Mouse (Mus musculus) midbrain, embryonic 12.5 days (tissue): ENCODE results near the gene Galnt17. TPM values are rescaled to one million over a fixed set of nuclear protein-coding genes. Genes with fewer than 3 reads are reported as not detected.

ENCODE experiments used
- ATAC-seq: fragments of 200-750 bp; cut with Nextera tagmentation; 2 replicates; pipeline ENCODE4 v1.8.0; 2017; ENCODE audit warnings: low read depth, moderate TSS enrichment, moderate library complexity; ENCODE audit not compliant: low FRiP score
- H3K27ac ChIP-seq: fragments of 300-500 bp; sonication (generic); replicated peaks from 2 replicates; pipeline ENCODE4 v1.5.1; 2016; ENCODE audit warnings: mild to moderate bottlenecking
- H3K27me3 ChIP-seq: fragments of 300-500 bp; sonication (generic); 2 replicates; pipeline ENCODE4 v1.6.1; 2016; ENCODE audit warnings: mild to moderate bottlenecking
- H3K36me3 ChIP-seq: fragments of 300-500 bp; sonication (generic); 2 replicates; pipeline ENCODE4 v1.6.1; 2016
- H3K4me1 ChIP-seq: fragments of 300-500 bp; sonication (generic); 2 replicates; pipeline ENCODE4 v1.6.1; 2016
- H3K4me2 ChIP-seq: fragments of 300-500 bp; sonication (generic); replicated peaks from 2 replicates; pipeline ENCODE4 v1.6.1; 2016; ENCODE audit warnings: mild to moderate bottlenecking, moderate library complexity
- H3K4me3 ChIP-seq: fragments of 300-500 bp; sonication (generic); 2 replicates; pipeline ENCODE4 v1.5.1; 2016; ENCODE audit warnings: mild to moderate bottlenecking
- H3K9ac ChIP-seq: fragments of 300-500 bp; sonication (generic); replicated peaks from 2 replicates; pipeline ENCODE4 v1.6.1; 2016; ENCODE audit warnings: mild to moderate bottlenecking, moderate library complexity
- H3K9me3 ChIP-seq: fragments of 300-500 bp; sonication (generic); 2 replicates; pipeline ENCODE4 v1.6.1; 2016; ENCODE audit warnings: mild to moderate bottlenecking
- WGBS: fragments of 180-500 bp; shearing (Covaris S2); methylation state at CpG from one replicate; pipeline ENCODE4 v1.1.7; 2016; 5-methylcytosine and 5-hydroxymethylcytosine counted together
- polyA plus RNA-seq: library from polyadenylated mRNA; unstranded; fragments of >200 nt; fragmentation: Nextera tagmentation; extraction: Ambion mirVana; gene quantifications from 2 replicates; pipeline ENCODE4 v1.2.1, GENCODE M21; 2016

The Galnt17 gene
- 2.6 TPM in 2 replicates for polyA plus RNA-seq

DNA sequence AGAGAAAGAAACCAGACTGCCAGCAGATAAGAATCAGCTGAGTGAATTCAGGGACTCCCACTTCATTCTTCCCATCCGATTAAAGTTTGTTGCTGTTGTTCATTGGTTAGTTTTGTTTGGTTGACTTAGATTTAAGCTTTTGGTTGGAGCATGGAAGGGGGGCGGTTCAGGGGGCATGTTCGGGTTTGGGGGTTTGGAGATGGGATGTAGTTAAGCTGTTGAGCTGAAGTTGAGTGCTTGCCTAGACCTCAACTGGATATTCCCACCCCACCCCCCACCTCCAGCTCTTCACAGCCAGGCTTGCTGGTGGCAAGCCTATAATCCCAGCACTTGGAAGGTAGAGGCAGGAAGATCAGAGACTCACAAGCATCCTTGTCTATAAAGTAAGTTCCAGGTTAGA, at the start of gene Galnt17:
TSS of gene Galnt17 (minus strand) at position 101 of the 400 bp plus-strand sequence.
- Histone ChIP-seq H3K4me3 (peak within 1 kb of the TSS; percentile 64), H3K9ac (peak within 1 kb of the TSS; percentile 69), H3K4me2 (peak within 1 kb of the TSS; percentile 93), H3K27me3 (peaks cover 51% of the 10 kb centered on the region), H3K4me1 (peaks cover 17% of the 10 kb centered on the region), H3K27ac (peak within 1 kb of the TSS; percentile 77), H3K9me3 (no peaks in the 10 kb centered on the region), H3K36me3 (no peaks in the 10 kb centered on the region)
- WGBS, result 41% methylated on average over 3 of the region's 3 CpGs
- ATAC-seq, result no peak

DNA sequence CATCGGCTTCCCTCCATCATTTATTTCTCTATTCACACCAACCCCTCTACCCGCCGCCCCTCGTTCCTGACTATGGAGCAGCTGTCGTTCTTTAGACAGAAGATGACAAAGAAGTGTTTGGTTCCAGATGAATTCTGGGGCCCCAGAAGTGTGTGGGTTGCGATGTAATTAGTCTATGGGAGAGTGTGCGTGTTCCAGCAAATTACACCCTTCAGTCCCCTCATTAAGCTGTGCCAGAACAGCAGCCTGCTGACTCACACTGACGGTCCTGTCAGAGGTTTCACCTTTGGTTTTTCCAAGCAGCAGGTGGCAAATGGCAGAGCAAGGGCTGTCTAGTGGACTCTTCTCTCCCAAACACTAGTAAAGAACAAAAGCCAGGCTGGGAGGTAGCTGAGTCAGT, 26.2 kb upstream of the Galnt17 start:
- Histone ChIP-seq H3K4me1 (no peaks in the 10 kb centered on the region), H3K27ac (no peak overlapping the region), H3K4me3 (no peak overlapping the region), H3K4me2 (no peak overlapping the region), H3K9me3 (no peaks in the 10 kb centered on the region), H3K9ac (no peak overlapping the region), H3K27me3 (no peaks in the 10 kb centered on the region), H3K36me3 (no peaks in the 10 kb centered on the region)
- no peak for ATAC-seq
- 80% methylated on average over 8 of the region's 8 CpGs for WGBS

DNA sequence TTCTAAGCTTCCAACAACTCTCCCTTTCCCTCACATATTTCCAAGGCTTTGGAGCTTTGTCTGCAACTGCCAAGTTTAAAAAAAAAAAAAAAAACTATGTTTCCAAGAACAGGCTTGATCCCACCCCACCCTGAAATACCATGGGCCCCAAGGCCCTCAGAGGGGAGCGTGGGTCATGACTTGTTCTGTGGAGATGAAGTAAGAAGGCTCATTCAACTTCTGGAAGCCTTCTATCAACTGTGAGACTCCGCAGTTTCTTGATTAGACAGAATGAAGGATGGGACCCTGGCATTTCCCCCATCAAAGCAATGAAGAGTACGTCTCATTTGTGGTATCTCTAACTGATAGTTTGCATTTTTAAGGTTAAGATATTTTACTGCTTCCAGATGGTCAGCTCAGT, 13.0 kb upstream of the Galnt17 start:
- Histone ChIP-seq H3K9ac (no peak overlapping the region), H3K4me3 (no peak overlapping the region), H3K4me1 (no peaks in the 10 kb centered on the region), H3K27ac (no peak overlapping the region), H3K4me2 (no peak overlapping the region), H3K9me3 (no peaks in the 10 kb centered on the region), H3K27me3 (no peaks in the 10 kb centered on the region), H3K36me3 (no peaks in the 10 kb centered on the region)
- no peak for ATAC-seq
- 88% methylated on average over 3 of the region's 3 CpGs for WGBS

GRCm38 (mm10) chr5:131319605-131320004, 11.3 kb upstream of the Galnt17 start:
- no peak for ATAC-seq
- no peak overlapping the region for H3K4me2 ChIP-seq
- no peak overlapping the region for H3K9ac ChIP-seq
- no peaks in the 10 kb centered on the region for H3K27me3 ChIP-seq
- H3K4me3 ChIP-seq, result no peak overlapping the region
- no peaks in the 10 kb centered on the region for H3K9me3 ChIP-seq
- H3K36me3 ChIP-seq, result no peaks in the 10 kb centered on the region
- 48% methylated on average over 3 of the region's 3 CpGs for WGBS
- H3K4me1 ChIP-seq, result no peaks in the 10 kb centered on the region
- H3K27ac ChIP-seq, result no peak overlapping the region

DNA sequence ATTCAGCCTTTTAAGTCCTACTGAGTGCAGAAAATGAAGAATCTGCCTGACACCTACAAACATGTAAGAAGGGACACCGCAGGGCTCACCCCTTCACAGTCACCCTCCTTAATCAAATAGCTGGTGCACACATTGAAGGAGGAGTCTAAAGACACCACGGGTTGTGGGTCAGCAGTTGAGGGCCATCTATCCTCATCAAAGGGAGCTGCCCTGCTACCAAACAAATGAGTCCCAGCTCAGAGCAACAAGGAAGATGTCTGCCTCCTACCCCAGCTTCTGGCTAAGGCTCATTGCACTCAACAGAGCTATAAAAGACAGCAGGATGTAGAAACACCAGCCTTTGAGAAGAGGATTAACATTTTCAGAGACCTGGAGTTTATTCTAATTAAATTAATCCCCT, 10.8 kb upstream of the Galnt17 start:
- Histone ChIP-seq H3K36me3 (no peaks in the 10 kb centered on the region), H3K27me3 (no peaks in the 10 kb centered on the region), H3K9ac (no peak overlapping the region), H3K4me3 (no peak overlapping the region), H3K9me3 (no peaks in the 10 kb centered on the region), H3K4me1 (no peaks in the 10 kb centered on the region), H3K27ac (no peak overlapping the region), H3K4me2 (no peak overlapping the region)
- ATAC-seq, result no peak
- 42% methylated on average over 2 of the region's 2 CpGs for WGBS

DNA sequence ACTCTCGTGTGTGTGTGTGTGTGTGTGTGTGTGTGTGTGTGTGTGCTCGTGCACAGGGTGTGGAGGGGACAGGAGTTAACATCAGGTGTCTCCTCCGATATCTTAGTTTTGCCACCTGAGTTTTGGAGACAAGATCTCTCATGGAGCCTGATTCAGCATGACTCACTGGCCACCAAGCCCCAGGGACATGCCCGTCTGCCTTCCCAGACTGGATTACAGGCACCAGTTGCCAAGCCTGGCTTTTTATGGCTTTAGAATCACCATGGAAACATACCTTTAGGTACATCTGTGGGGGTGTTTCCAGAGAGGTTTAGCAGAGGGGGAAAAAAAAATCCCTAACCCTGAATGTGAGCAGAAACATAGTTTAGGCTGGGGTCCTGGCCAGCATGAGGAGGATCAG, 6.7 kb upstream of the Galnt17 start:
- H3K4me3 ChIP-seq, result no peak overlapping the region
- H3K36me3 ChIP-seq, result no peaks in the 10 kb centered on the region
- H3K9me3 ChIP-seq, result no peaks in the 10 kb centered on the region
- 69% methylated on average over 4 of the region's 4 CpGs for WGBS
- ATAC-seq, result no peak
- 0 out of 2 replicates have a peak, but pooled peaks cover 5% of the 10 kb centered on the region for H3K27me3 ChIP-seq
- H3K27ac ChIP-seq, result no peak overlapping the region
- no peaks in the 10 kb centered on the region for H3K4me1 ChIP-seq
- no peak overlapping the region for H3K4me2 ChIP-seq
- H3K9ac ChIP-seq, result no peak overlapping the region

DNA sequence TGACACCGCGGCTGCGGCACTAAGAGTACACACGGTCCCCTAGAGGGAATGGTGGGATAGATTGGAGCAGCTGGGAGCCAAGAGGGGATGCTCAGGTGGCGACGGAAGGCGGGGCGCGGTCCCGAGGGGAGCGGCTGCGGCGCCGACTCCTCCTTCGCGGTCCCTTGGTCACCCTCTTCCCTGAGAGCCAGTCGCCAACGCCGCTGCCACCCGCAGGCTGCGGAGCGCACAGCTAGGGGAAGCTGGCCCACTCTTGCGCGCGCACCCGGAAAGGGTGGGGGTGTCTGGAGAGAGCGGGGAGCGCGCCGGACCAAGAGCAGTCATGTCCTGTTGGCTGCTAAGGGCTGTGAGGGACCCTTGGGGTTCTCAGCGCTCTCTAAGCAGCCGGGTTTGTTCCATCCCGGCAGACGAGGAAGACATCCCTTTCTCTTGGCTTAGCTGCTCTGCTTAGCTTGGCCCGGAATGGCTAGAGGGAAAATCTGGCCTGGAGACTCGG, 593 bp downstream of the Galnt17 start:
- Histone ChIP-seq H3K27me3 (peaks cover 53% of the 10 kb centered on the region), H3K4me3 (peak overlapping the region; percentile 64), H3K27ac (peak overlapping the region; percentile 77), H3K9ac (peak overlapping the region; percentile 69), H3K4me1 (peaks cover 17% of the 10 kb centered on the region), H3K36me3 (no peaks in the 10 kb centered on the region), H3K9me3 (no peaks in the 10 kb centered on the region), H3K4me2 (peak overlapping the region; percentile 93)
- peak; percentile 87 for ATAC-seq
- WGBS, result under 1% methylated on average over 36 of the region's 36 CpGs

DNA sequence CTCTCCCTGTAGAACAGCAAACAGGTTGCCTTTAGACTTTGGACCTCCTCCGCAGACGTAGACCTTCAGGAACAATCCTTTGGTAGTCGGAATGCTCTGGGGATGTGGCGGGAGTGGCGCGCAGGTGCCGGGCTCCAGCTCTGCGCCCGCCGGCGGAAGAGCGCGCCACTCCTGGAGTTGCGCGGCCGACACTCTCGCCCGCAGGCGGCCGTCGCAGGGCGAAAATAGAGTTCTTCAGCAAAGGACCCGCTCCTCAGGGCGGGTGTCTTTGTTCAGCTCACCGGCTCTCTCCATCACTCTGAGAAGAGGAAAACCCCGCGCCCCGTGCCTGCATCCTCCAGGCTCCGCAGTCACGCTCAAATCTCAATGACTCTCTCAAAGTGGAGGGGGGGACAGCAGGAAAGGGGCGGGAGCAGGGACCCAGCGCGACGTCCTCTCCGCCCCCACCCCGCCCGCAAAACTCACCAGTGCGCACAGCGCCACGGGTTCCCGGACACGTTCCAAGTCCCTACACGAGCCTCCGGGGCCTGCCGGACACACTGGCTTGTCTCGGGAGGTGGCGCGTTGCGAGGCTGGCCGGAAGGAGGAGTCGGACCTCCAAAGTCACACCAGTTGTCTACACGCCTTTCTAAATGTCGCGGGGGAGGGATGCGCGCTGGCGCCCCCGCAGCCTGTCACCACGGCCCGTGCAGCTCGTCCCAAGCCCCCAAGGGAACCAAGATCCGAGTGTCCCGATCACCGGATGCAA, 1.2 kb downstream of the Galnt17 start:
- H3K4me3 ChIP-seq, result peak overlapping the region; percentile 64
- H3K4me1 ChIP-seq, result peaks cover 17% of the 10 kb centered on the region
- H3K36me3 ChIP-seq, result no peaks in the 10 kb centered on the region
- peak; percentile 59 for ATAC-seq
- peaks cover 58% of the 10 kb centered on the region for H3K27me3 ChIP-seq
- under 1% methylated on average over 64 of the region's 64 CpGs for WGBS
- peak overlapping the region; percentile 69 for H3K9ac ChIP-seq
- H3K4me2 ChIP-seq, result peak overlapping the region; percentile 93
- no peaks in the 10 kb centered on the region for H3K9me3 ChIP-seq
- peak overlapping the region; percentile 77 for H3K27ac ChIP-seq

DNA sequence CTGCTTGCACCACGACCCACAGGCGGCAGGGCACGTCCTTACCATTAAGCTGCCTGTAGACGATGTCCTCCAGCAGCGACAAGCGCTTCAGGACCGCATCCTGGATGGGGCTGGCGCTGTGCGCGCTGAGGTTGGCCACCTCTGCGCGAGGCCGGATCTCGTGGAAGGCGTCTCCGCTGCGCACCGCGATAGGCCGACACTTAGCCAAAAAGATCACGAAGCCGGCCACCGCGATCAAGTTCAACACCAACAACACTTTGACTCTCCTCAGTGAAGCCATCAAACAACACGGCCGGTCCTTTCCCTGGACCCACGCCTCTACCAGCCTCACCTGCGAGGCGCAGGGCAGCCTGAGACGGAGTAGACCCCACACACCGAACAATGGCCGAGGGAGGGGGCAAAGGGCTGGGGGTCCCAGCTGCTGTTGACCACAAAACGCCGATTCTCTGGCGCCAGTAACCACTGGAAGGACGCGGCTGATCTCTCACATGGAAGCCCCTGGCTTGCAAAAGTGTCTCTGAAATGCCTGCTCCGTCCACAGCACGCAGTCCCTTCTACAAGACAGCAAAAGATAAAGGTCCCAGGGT, 1.9 kb downstream of the Galnt17 start:
- ATAC-seq, result no peak

GRCm38 (mm10) chr5:131305223-131305622, 3.1 kb downstream of the Galnt17 start:
- H3K9me3 ChIP-seq, result no peaks in the 10 kb centered on the region
- H3K4me1 ChIP-seq, result peaks cover 17% of the 10 kb centered on the region
- H3K4me2 ChIP-seq, result no peak overlapping the region; the same call in 1 of the 2 replicates
- no peak overlapping the region for H3K27ac ChIP-seq
- no peak overlapping the region for H3K4me3 ChIP-seq
- peaks cover 55% of the 10 kb centered on the region for H3K27me3 ChIP-seq
- ATAC-seq, result no peak
- WGBS, result 60% methylated on average over 5 of the region's 5 CpGs
- no peaks in the 10 kb centered on the region for H3K36me3 ChIP-seq
- H3K9ac ChIP-seq, result no peak overlapping the region

More for the DNA sequence above, 1.9 kb downstream of the Galnt17 start:
- Histone ChIP-seq H3K4me3 (peak overlapping the region; percentile 64), H3K9ac (peak overlapping the region; percentile 69), H3K36me3 (no peaks in the 10 kb centered on the region), H3K4me2 (peak overlapping the region; percentile 93), H3K9me3 (no peaks in the 10 kb centered on the region), H3K4me1 (peaks cover 17% of the 10 kb centered on the region), H3K27ac (no peak overlapping the region), H3K27me3 (peaks cover 58% of the 10 kb centered on the region)
- under 1% methylated on average over 39 of the region's 39 CpGs for WGBS

- no peak overlapping the region for H3K9ac ChIP-seq
- H3K4me1 ChIP-seq, result peaks cover 13% of the 10 kb centered on the region
- no peak overlapping the region for H3K27ac ChIP-seq
- H3K36me3 ChIP-seq, result no peaks in the 10 kb centered on the region
- H3K4me2 ChIP-seq, result no peak overlapping the region
- ATAC-seq, result no peak
- no peak overlapping the region for H3K4me3 ChIP-seq
- peaks cover 34% of the 10 kb centered on the region for H3K27me3 ChIP-seq
- 89% methylated on average over 3 of the region's 3 CpGs for WGBS
- no peaks in the 10 kb centered on the region for H3K9me3 ChIP-seq
These were observed 6.8 kb downstream of the Galnt17 start for GRCm38 (mm10) chr5:131301526-131301925.

DNA sequence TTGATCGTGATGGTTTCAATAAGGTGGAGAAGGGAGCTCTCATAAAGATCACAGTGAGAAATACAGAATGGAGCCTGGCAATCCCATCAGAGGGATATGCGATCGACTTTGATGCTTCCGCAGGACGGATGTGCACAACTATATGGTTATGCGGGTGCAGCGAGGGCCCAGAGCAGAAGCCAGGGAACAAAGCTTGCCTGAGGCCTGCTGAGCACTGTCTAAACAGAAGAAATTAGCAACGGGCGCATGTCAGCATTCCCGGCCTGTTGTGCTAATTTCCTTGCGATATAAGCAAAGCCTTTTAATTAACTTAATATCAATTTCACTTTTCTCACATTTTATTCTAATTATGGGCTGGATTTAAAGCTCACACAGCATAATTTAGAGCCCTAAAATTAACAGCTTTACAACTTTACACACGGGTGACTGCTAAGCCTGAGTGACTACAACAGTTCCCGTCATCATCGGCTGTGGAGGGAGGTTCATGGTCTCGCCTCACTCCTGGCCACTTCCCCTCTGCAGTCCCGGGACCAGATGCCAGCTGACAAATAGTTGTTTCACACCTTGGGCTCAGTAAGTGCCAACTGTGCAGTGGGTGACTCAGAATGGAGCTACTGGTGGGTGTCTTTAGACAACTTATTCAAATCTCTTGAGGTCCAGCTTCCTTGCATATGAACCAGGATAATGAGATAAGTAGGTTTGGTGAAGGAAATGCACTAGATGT, 14.4 kb downstream of the Galnt17 start:
- no peak for ATAC-seq
- no peak overlapping the region for H3K27ac ChIP-seq
- H3K9me3 ChIP-seq, result no peaks in the 10 kb centered on the region
- 85% methylated on average over 16 of the region's 16 CpGs for WGBS
- no peak overlapping the region for H3K9ac ChIP-seq
- no peaks in the 10 kb centered on the region for H3K27me3 ChIP-seq
- no peak overlapping the region for H3K4me2 ChIP-seq
- H3K36me3 ChIP-seq, result no peaks in the 10 kb centered on the region
- no peak overlapping the region for H3K4me3 ChIP-seq
- H3K4me1 ChIP-seq, result no peaks in the 10 kb centered on the region
